Mouse (Mus musculus) c-Kit-negative CD71-positive TER-119-positive erythroid progenitor cells, embryonic 14.5 days (primary cell): ENCODE measurements around the gene Mpp2.

Experiments used
- DNase-seq: peaks from one replicate; pipeline ENCODE4 v3.0.0-alpha.2; 2013; ENCODE audit warnings: low read depth, low spot score

Mpp2 gene

DNA sequence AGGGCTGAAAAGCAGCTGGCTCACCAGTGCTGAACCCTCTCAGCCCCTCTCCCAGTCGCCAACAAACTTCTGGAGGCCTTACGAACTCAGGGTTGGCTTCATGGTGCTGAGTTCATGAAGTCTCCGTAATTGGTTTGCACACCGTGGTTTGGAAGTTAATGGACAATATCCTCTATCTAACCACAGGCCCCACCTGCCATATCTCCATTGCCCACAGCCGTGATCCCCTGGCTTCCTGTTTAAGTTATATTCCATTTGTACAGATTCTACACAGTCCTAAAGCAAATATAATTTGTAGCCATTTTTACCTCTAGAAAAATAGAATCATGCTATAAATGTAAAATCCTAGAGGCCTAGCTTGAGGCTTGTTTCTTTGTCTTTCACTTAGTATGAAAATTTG is 15.6 kb downstream of the Mpp2 start:
- no peak for DNase-seq

DNA sequence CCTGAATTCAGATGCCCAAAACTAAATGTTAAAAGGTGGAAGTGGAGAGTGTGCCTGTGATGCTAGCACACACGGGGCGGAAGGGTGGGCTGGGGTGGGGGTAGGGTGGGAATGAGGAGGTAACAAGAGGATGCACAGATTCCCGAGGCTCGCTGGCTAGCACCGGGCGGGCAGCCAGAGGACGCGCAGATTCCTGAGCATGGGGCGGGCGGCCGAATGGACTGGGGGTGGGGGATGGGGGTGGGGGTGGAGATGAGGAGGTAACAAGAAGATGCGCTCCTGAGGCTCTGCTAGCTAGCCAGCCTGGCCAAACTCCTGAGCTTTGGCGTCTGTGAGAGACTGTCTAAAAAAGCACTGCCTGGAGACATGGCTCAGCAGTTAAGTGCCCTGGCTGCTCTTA is 17.9 kb downstream of the Mpp2 start:
- DNase-seq, result no peak

DNA sequence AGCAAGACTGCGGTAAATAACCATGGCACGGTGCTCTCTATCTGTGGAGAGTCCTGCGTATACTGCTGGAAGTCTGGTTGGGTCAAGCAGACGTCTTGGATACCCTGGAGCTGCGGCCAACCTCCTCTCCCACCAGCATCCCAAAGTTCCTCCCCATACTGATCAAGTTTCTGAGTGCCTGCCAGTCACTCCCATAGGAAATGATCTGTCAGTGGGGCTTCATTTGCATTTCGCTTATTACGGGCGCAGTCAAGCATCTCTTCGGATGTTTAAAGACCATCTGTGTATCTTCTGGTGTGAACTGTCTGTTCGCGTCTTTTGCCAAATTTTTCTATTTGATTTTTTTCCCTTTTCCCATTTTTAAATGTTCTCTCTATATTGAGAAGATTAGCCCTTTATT is 18.7 kb downstream of the Mpp2 start:
- no peak for DNase-seq

DNA sequence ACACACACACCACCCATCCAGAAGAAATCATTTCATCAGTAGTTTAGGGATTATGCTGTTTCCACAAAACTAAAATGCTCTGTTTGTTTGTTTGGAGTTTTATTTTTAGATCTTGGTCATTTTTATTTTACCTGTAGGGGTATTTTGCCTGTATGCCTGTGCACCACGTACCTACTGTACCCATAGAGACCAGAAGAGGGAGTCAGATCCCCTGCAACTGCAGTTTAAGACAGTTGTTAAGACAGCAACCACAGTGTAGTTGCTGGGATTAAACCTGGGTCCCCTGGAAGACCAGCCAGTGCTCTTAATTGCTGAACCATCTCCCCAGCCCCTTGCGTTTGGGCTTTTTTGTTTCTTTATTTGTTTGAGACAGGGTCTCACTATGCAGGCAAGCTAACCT is 19.3 kb downstream of the Mpp2 start:
- no peak for DNase-seq

DNA sequence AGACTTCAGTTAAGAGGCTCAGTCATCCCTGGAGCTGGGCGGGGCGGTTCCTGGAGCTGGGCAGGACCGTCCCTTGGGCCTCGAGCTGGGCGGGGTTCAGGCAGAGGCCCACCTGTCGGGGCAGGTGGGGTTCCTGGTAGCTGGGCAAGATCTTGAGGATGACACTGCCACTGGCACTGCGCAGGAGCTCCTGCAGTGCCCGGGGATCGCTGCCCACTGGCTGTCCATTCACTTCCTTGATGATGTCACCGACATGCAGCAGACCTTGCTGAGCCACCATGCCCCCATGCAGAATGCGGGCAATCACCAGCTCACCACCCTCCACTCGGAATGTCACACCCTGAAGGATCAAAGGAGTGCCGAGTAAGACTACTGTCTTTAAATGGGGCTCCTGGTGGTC is 25.2 kb downstream of the Mpp2 start:
- no peak for DNase-seq

DNA sequence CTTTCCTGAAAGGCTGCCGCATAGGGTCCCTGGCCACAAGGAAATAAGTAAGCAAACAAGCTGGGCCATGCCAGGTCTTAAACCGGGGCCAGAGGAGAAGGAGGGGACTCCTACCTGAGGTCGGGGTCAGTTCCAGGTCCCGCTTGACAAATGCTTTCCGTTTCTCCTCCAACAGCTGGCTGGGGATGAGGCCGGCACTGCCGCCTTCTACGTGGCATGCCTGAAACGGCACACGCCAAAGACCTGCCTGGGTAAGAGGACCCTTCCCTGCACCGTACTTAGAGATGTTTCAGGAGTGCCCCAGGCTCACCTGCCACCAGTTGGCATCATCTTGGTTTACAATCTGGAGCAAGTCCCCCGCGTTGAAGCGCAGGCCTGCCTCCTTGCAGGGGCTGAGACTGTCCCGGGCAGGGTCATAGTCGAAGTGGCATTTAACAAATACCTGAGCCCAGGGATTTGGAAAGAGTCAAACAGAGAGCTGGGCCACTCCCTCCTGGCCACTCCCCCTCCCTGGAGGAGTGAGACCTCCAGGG is 26.3 kb downstream of the Mpp2 start:
- DNase-seq, result no peak

DNA sequence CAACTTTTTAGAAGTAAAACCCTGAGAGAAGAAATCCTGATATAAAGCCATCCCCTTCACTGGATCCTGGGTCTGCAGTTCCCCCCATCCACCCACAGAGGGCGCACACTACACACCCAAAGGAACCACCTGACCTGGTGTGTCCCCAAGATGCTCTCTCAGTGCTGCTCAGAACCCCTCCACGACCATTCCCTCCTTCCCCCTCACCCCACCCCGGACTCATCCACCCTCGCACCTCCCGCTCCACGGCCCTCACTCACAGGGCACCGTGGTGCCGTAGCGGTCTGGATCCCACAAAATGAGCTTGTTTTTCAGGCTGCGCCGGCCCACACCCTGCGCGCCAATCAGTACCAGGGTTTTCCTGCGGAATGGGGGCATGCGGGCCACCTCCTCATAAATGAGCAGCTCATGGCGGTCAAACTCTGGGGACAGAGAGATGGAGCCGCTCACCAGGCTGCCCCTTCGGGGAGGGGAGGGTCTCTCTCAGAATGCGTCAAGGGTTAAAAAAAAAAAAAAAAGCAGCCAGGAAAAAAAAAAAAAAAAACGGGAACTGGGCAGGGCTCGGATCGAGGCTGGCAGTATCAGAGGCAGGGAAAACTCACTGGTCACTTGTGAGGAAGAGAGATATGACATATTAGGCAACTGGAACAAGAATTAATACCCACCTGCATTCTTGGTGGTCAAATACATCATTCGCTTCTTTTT is 26.9 kb downstream of the Mpp2 start:
- peak; percentile 70 for DNase-seq

DNA sequence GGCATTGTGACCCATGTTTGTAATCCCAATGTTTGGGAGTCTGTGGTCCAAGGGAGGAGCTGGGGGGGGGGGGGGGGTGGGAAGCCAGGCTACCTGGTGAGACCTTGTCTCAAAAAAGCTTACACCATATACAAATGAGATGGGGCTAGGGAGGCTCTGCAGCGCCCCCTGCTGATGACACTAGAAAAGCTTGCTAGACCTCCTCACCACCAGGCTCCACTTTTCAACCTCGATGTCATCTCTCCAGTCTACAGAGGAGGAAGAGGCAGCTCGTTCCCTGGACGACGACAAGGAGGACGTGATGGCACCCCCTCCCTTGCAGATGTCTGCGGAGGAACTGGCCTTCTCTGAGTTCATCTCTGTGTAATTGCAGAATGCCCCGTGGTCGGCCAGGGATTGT is 34.5 kb downstream of the Mpp2 start:
- peak; percentile 31 for DNase-seq

DNA sequence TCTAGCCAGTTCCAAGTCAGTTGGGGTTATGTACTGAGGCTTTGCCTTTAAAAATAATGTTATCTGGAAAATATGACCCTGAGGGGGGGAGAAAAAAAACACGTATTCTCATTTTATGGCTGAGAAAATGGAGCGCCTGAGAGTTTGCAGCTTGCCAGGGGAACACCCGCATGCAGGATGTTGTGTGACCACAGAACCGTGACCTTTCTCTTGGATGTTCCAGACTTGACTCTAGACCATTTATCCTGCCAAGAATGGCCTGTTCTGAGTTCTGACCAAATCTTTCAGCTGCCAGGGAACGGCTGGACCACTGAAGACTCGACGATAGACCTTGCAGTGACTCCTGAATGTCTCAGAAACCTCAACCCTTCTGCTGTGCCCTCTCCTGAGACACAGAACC is 35.1 kb downstream of the Mpp2 start:
- no peak for DNase-seq

DNA sequence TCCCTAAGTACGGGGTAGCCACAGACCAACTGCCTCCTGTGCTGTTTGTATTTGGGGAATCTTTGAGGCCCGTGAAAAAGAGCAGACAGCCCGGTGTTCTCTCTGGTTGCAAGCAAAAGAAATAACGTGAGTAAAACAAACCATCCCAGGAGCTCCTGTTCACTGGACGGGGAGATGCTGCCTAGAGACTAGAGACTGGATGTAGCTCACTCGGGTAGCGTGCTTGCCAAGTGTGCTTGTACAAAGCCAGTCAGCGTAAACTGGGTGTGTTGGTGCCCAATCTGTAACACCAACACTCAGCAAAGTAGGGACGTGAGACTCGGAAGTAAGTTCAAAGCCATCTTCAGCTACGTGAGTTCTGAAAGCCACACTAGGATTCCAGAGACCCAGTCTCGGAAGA is 35.6 kb downstream of the Mpp2 start:
- DNase-seq, result no peak

DNA sequence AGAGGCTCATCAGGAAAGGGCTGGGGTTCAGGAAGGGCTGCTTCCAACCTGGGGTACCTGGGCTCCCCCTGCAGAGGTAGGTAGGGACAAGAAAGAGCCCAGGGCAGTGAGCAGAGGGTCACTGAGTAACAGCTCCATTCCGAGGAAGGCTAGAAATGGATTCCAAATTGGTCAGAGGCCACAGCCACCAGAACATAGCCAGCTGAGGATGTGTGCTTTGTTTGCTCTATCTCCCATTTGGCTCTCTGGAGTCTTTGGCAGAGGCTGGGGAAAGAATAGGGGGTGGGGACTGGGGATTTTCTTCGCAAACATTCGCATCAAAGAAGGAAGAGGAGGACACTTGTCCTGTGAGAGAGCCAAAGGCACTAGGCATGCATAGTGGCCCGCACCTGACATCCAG is 36.4 kb downstream of the Mpp2 start:
- no peak for DNase-seq

DNA sequence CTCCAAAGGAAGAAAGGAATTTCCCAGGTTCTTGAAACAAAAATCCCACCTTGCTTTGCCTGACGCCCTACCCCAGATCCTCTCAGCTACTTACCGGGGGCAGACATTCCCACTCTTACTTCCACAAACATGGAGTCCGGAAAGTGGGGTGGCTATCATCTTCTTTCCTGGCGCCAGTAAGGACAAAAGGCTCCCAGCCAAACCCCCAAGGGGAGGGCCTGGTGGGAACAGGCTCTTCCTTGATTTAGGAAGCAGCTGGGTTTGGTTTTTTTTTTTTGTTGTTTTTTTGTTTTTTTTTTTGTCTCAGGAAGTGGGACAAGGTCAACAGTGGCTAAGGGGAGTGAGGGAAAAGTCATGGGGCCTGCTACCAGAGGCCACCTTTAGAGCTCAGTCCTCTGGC is 36.8 kb downstream of the Mpp2 start:
- no peak for DNase-seq

DNA sequence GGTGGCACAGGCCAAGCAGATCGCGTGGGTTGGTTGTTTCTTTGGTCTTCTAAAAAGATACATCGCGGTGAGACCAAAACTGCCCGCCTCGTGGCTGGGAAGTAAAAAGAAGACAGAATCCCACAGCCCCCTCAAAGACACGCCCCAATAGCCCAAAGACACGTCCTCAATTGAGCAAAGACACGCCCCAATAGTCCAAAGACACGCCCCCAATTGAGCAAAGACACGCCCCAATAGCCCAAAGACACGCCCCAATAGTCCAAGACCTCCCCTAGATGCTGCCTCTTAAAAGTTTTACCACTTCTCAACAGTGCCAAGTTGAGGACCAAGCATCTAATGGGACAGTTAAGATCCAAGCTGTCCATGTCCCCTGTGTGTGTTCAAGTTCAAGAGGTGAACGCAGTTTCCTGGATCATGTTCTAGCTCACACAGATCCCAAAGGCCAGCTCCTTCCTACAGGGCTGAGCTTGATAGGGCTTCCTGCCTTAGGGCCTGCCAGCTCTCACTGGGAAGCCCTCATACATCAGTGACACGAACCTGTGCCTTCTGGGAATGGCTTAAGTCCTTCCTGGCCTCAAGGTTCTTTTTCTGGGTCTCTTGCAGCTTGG is 38.3 kb downstream of the Mpp2 start:
- no peak for DNase-seq

DNA sequence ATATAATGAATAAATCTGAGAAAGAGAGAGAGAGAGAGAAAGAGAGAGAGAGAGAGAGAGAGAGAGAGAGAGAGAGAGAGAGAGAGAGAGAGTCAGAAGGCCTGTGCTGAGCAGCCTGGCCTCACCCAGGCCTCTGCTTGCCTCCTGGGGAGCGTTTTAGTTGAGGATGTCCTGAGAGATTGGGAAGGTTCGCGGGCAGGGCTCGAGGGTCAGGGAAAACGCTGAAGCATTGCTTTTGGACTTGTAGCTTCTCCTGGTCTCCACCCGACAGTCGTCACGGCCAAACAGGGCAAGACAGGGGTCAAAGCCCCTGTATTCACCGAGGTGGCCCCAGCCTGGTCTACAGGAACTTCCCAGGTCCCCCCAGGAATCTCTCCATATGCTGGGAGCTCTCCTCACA is 41.7 kb downstream of the Mpp2 start:
- no peak for DNase-seq

DNA sequence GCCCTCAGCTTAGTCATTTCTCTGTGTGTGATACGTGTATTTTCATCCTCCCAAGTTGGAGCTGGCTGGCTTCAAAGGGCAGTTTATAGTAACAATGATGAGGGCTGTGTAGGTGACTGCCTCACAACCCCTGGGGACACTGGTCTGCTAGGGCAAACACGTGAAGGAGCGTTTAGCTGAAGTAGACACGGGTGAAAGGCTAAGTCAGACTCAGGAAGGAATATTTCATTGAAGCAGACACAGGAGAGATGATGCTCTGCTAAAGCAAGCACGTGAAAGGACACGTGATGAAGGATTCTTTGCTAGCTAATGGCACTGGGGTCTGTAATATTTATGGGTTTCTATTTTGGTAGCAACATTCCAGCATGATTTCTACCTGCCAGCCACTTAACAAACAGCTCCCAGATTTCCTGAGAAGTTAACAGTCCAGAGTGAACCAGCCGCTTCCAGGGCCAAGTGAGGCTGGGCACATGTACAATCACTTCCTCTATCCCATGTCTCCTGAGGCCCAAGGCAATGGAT is 43.6 kb downstream of the Mpp2 start:
- no peak for DNase-seq

DNA sequence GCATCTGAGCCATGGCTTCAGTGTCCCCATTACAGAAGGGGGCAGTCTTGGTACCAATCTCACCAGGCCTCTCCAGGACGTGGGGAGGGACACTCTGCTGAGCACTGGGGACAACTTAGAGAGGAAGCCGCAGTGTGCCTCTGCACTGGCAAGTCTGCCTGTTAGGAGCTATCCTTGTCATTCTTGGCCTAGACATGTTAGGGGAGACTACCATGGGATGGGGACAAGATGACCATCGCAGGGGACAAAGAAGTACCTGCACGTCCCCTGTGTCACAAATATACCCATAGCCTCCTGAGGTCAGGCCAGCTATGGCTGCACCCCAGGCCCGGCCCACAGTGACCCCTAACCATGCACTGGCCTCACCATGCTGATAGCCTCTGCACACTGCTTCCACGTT is 44.9 kb downstream of the Mpp2 start:
- DNase-seq, result no peak

DNA sequence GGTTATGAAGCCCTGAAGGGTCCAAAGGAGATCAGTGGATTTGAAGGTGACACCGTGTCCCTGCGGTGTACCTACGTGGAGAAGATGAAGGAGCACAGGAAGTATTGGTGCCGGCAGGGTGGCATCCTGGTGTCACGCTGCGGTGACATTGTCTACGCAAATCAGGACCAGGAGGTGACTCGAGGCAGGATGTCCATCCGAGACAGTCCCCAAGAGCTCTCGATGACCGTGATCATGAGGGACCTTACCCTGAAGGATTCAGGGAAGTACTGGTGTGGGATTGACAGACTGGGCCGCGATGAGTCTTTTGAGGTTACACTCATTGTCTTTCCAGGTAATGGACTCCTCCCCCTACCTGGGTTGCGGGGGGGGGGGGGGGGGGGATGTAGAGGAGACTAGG is 45.3 kb downstream of the Mpp2 start:
- DNase-seq, result no peak

DNA sequence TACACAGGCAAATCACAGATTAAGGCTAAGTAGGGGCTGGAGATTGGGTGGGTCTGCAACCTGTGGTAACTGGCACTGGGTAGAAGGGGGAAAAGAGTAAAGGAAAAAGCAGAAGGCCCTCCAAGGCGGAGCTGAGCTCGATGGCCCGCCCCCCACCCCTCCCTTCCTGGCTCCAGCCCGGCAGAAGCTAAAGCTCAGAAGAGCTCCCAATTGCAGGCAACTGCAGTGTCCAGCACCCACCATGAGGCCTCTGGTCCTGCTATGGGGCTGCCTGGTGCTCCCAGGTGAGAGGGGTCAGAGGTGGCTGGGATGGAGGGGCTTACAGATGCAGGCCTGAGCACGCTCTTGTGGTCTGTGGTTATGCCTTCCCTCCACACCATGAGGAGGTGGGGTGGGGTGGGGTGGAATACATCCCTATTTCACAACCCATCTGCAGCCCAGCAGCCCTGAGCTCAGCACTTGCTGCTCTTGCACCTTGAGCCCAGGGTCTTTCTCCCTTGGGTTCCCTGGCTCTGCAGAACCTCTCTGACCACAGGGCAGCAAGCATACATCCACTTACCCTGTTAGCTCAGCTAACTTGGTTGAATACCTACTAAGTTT is 46.9 kb downstream of the Mpp2 start, which contains the start of gene Cd300lg:
Gene Cd300lg (plus strand): TSS at position 160 of the 600 bp plus-strand sequence.
- DNase-seq, result no peak

DNA sequence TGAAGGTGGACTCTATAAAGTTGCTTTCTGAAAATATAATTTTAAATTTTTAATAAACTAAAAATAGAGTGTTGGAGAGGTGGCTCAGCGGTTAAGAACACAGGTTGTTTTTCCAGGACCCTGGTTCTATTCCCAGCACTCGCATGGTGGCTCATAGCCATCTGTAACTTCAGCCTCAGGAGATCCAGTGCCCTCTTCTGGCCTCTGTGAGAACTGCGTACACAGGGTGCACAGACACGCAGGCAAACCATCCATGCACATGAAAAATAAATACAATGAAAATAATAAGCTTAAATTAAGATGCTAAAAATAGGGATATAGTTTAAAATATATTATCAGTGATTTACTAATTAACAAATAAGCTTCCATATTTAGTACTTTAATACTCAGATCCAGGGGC is 47.7 kb downstream of the Mpp2 start:
- no peak for DNase-seq

DNA sequence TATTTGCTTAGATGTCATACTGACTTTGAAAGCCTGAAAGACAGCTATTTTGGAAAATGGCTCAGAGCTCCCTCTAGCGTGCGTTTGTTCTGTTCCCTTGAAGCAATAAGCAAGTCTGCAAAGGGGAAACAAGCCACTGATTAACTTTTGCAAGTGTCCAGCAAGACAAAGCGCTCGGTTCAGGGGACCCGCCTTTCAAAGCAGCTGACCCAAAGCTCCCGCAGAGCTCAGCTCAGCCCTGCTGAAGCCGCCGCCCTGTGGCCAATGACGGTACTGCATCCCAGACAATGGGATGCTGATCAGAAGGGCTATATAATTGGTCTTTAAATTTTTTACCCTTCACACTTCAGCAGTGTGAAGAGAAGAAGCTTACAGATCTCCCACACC is 48.2 kb downstream of the Mpp2 start:
- peak; percentile 50 for DNase-seq

DNA sequence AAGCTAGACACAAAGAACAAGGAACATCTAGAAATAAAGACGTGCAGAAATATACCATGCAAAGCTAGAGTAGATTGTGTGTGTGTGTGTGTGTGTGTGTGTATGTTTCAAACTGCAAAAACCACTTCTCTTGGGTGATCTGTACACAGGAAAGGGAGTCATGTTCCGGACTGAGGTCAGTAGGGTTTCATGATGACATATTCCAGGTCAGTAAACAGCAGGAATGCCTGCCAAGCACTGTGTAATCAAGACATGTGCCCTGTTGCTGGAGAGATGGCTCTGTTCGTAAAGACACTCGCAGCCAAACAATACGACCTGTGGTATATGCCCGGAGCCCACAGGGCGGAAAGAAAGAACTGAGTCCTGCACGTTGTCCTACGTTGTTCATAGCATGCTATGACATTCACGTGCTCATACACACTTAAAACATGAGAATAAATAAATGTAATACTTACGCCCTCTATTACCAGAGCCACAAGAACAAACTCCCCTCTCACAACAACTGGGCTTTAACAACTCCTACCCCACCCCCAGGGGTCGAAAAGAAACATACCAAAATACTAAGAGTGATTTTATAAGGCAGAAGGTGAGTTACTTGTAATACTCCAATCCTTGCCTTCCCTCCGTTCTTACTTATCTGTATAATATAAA is 48.7 kb downstream of the Mpp2 start:
- no peak for DNase-seq

DNA sequence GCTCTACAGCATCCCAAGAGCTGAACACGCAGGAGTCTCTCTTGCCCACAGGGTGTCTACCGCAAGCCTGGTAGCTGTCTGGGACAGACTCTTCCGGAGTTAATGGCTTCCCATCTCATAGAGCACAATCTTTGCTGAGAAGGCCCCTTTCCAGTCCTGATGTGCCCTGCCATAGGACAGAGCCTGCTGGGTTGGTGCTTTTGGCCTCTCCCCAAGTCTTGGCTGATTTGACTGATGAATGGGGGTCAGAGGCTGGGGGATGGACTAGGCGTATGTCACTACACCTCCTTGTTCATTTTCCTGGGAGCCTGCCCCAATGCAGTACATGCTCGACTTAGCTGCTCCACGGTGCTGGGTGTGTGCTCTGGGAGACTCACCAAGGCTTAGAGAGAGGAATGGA is 50.5 kb downstream of the Mpp2 start:
- no peak for DNase-seq
